Comparison of ENCODE assay signal across 8 mouse cellular contexts in genomic region chr11:96193521-96194400, GRCm38 (mm10). TPM values are rescaled to one million over a fixed set of nuclear protein-coding genes. Genes with fewer than 3 reads are reported as not detected.
A peak's percentile ranks its signal among the peaks of the same experiment; 100 is the strongest.
DNase-seq lines count a peak whose midpoint lies in the region; ATAC-seq and TF ChIP-seq lines count a peak whose summit lies in the region.

TSS of gene Hoxb13 (plus strand) at chr11:96194316.

- no peak within 1 kb of the TSS; the same call in 1 of the 2 replicates for H3K4me3 ChIP-seq in hindbrain, embryonic 11.5 days (ENCODE audit: low read depth, low read length)
- H3K4me3 ChIP-seq in hindbrain, embryonic 14.5 days (replicated peaks; ENCODE audit: low read length): no peak within 1 kb of the TSS
- H3K4me3 ChIP-seq in G1E (ENCODE audit: low read depth, low read length): peak within 1 kb of the TSS; percentile 76
- H3K4me3 ChIP-seq in embryonic facial prominence, embryonic 11.5 days (ENCODE audit: low read depth, low read length): no peak within 1 kb of the TSS

- no peaks in the 10 kb centered on the region for H3K4me1 ChIP-seq in hindbrain, embryonic 11.5 days (replicated peaks; ENCODE audit: control insufficient read depth, insufficient read depth, low read length)
- H3K4me1 ChIP-seq in hindbrain, embryonic 14.5 days (replicated peaks; ENCODE audit: control insufficient read depth, insufficient read depth, low read length): no peaks in the 10 kb centered on the region
- peaks cover 71% of the 10 kb centered on the region for H3K4me1 ChIP-seq in G1E (ENCODE audit: insufficient read depth, low read depth, low read length)
- H3K4me1 ChIP-seq in embryonic facial prominence, embryonic 11.5 days (ENCODE audit: control insufficient read depth, insufficient read depth, low read length): no peaks in the 10 kb centered on the region

- H3K36me3 ChIP-seq in hindbrain, embryonic 11.5 days (ENCODE audit: control insufficient read depth, insufficient read depth, low read length): no peaks in the 10 kb centered on the region
- H3K36me3 ChIP-seq in hindbrain, embryonic 14.5 days (replicated peaks; ENCODE audit: control insufficient read depth, insufficient read depth): no peaks in the 10 kb centered on the region
- H3K36me3 ChIP-seq in G1E (replicated peaks): peaks cover 28% of the 10 kb centered on the region
- no peaks in the 10 kb centered on the region for H3K36me3 ChIP-seq in embryonic facial prominence, embryonic 11.5 days (replicated peaks; ENCODE audit: control insufficient read depth, insufficient read depth, low read depth, low read length)

- DNase-seq in hindbrain, embryonic 11.5 days (ENCODE audit: low spot score): peak; percentile 68
- no peak for DNase-seq in hindbrain, embryonic 14.5 days (ENCODE audit: low spot score)
- peak; percentile 95 for DNase-seq in G1E (ENCODE audit: low spot score)
- DNase-seq in embryonic facial prominence, embryonic 11.5 days (ENCODE audit: low spot score): peak; percentile 55
- DNase-seq in mesoderm, embryonic 11.5 days (ENCODE audit: low read depth, low spot score): peak; percentile 79
- DNase-seq in left cerebral cortex, adult 11 months (ENCODE audit: low spot score): no peak
- DNase-seq in cerebellum, postnatal 4 days (ENCODE audit: low spot score in 2 of 2): no peak

- no peak within 1 kb of the TSS for H3K4me2 ChIP-seq in hindbrain, embryonic 11.5 days (replicated peaks; ENCODE audit: low read depth, low read length)
- no peak within 1 kb of the TSS for H3K4me2 ChIP-seq in hindbrain, embryonic 14.5 days (replicated peaks)
- H3K4me2 ChIP-seq in embryonic facial prominence, embryonic 11.5 days (ENCODE audit: low read depth, low read length): 0 out of 2 replicates have a peak within 1 kb of the TSS, but pooled peaks have one; percentile 2

- peaks cover 98% of the 10 kb centered on the region for H3K27me3 ChIP-seq in hindbrain, embryonic 11.5 days (ENCODE audit: control insufficient read depth, insufficient read depth, low read length)
- peaks cover 100% of the 10 kb centered on the region for H3K27me3 ChIP-seq in hindbrain, embryonic 14.5 days (ENCODE audit: control insufficient read depth, insufficient read depth, low read length)
- H3K27me3 ChIP-seq in G1E (ENCODE audit: insufficient read depth, low read length): peaks cover 21% of the 10 kb centered on the region
- H3K27me3 ChIP-seq in embryonic facial prominence, embryonic 11.5 days (ENCODE audit: control insufficient read depth, insufficient read depth, low read length): peaks cover 94% of the 10 kb centered on the region

- H3K9me3 ChIP-seq in hindbrain, embryonic 11.5 days (ENCODE audit: control insufficient read depth, low read length): no peaks in the 10 kb centered on the region
- H3K9me3 ChIP-seq in hindbrain, embryonic 14.5 days (ENCODE audit: control insufficient read depth, low read length): no peaks in the 10 kb centered on the region
- no peaks in the 10 kb centered on the region for H3K9me3 ChIP-seq in G1E (replicated peaks)
- no peaks in the 10 kb centered on the region for H3K9me3 ChIP-seq in embryonic facial prominence, embryonic 11.5 days (replicated peaks; ENCODE audit: control insufficient read depth, low read length)

- no peak for TF ChIP-seq CTCF in G1E (IDR thresholded peaks at IDR 0.05; ENCODE audit: low read depth, low read length)

- no peak within 1 kb of the TSS for H3K9ac ChIP-seq in hindbrain, embryonic 11.5 days (ENCODE audit: low read depth, low read length)
- H3K9ac ChIP-seq in hindbrain, embryonic 14.5 days: no peak within 1 kb of the TSS
- no peak within 1 kb of the TSS for H3K9ac ChIP-seq in embryonic facial prominence, embryonic 11.5 days (replicated peaks; ENCODE audit: low read length)

- no peak within 1 kb of the TSS for H3K27ac ChIP-seq in hindbrain, embryonic 11.5 days (ENCODE audit: low read depth, low read length)
- no peak within 1 kb of the TSS for H3K27ac ChIP-seq in hindbrain, embryonic 14.5 days
- no peak within 1 kb of the TSS for H3K27ac ChIP-seq in embryonic facial prominence, embryonic 11.5 days (replicated peaks; ENCODE audit: low read depth, low read length)

- ATAC-seq in hindbrain, embryonic 11.5 days (ENCODE audit: low FRiP score): no peak
- ATAC-seq in hindbrain, embryonic 14.5 days (ENCODE audit: low FRiP score): no peak
- ATAC-seq in G1E (ENCODE audit: extremely low read depth, insufficient number of reproducible peaks, low FRiP score, poor library complexity, severe bottlenecking): peak; percentile 74
- no peak for ATAC-seq in embryonic facial prominence, embryonic 11.5 days (replicated peaks; ENCODE audit: insufficient number of reproducible peaks, low FRiP score, low TSS enrichment, low read depth)
- ATAC-seq in erythroid progenitor cell, adult 5-6 weeks (replicated peaks; ENCODE audit: low FRiP score, poor library complexity, severe bottlenecking): no peak

- under 1% methylated on average over 35 of the region's 35 CpGs for WGBS in hindbrain, embryonic 11.5 days
- WGBS in hindbrain, embryonic 14.5 days: 2% methylated on average over 35 of the region's 35 CpGs
- WGBS in embryonic facial prominence, embryonic 11.5 days: under 1% methylated on average over 35 of the region's 35 CpGs

RNA-seq across cellular contexts. Expression of gene Hoxb13, which starts in this region (rescaled TPM):
- not detected in 2 replicates for polyA plus RNA-seq in hindbrain, embryonic 11.5 days (2014; fragmentation: Nextera tagmentation; extraction: Ambion mirVana)
- polyA plus RNA-seq in hindbrain, embryonic 14.5 days (2014; fragmentation: Nextera tagmentation; extraction: Ambion mirVana): not detected in 2 replicates
- total RNA-seq in G1E (2014; fragmentation: Nextera tagmentation): 17.4 and 25.0 TPM in 2 replicates
- total RNA-seq in G1E (2017): 38.8 and 46.4 TPM in 2 replicates
- 93.3 and 93.9 TPM in 2 replicates for polyA plus RNA-seq in G1E (2012)
- not detected in 2 replicates for polyA plus RNA-seq in embryonic facial prominence, embryonic 11.5 days (2014; fragmentation: Nextera tagmentation; extraction: Ambion mirVana)
- not detected in 2 replicates for total RNA-seq in erythroid progenitor cell, adult 5-6 weeks (2015; ENCODE audit: low replicate concordance)
- total RNA-seq in erythroid progenitor cell, adult 5-6 weeks (2017; ENCODE audit: low replicate concordance): not detected in 2 replicates

Comparison
In these comparisons a context has a peak if more than half of its experiments do, and no peak if none do; other contexts are left out.
1. RNA of gene Hoxb13 (total RNA-seq): 17.4 to 46.4 TPM in G1E; not detected in erythroid progenitor cell, adult 5-6 weeks; every median in the first group is over 10 times any median in the second.
2. RNA of gene Hoxb13 (polyA plus RNA-seq): 93.3 to 93.9 TPM in G1E; not detected in hindbrain, embryonic 11.5 days, not detected in hindbrain, embryonic 14.5 days and not detected in embryonic facial prominence, embryonic 11.5 days; every median in the first group is over 10 times any median in the second.
3. Peak in DNase-seq in hindbrain, embryonic 11.5 days; RNA of the gene not detected or under 1 TPM.
4. Peak in DNase-seq and H3K4me2 ChIP-seq in embryonic facial prominence, embryonic 11.5 days; RNA of the gene not detected or under 1 TPM.
5. DNase-seq: peak in G1E (single experiment) and mesoderm, embryonic 11.5 days (single experiment); none in hindbrain, embryonic 14.5 days (single experiment), left cerebral cortex, adult 11 months (single experiment) and cerebellum, postnatal 4 days (0 of 2).